Mouse (Mus musculus) hindlimb bud, embryonic 11.5 days (tissue): ENCODE measurements around the gene Rgs3.

Experiments
- DNase-seq: peaks from one replicate; pipeline ENCODE4 v3.0.0-alpha.2; 2012; ENCODE audit warnings: low read depth, low spot score; ENCODE audit errors: extremely low spot score

The Rgs3 gene

DNA sequence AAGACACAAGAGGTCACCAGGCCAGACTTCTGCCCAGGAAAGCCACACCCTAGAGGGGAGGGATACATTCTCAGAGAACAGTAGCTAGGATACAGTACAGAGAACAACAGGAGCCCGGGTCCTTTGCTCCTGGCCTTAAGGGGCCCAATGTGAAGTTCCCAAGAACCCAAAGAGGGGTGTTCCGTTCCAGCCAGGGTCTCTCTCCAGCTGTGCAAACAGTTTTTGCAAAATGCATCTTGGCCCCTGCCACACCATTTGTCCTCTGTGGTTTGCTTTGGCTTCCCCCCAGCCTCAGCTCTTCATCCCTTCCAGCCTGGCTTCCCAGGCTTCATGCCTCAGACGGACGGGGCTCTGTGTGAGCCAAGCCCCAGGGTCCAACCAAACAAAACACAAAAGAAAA lies 44.4 kb downstream of the Rgs3 start:
- no peak for DNase-seq

DNA sequence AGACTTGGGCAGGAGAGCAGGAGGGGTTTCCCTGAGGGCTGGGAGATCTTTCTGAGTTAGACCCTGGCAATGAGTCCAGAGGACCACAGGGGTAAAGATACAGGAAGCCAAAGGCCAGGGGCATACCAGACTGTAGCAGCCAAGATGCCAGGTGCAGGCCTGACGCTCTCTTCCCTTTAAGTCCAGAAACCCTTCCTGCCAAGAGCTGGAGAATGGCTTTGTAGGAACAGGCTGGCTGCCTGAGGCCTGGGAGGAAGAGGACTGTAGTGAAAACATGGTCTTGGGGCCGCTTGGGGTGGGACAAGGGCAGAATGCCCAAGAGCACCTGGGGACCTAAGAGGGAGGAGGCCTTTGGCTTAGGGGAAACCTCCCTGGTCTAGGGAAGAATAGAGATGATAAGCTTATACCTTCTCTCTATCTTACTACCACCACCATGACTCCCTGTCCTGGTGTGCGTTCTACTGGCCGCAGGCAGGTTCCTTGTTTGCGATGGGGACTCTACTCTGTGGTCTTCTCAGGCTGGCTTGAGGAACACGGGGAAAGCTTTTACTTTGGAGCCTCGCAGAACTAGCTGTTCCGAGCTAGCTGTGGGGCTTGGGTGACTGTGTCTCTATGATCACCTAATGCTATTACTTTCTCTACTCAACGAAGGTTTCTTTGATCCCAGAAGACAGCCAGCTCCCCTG lies 46.4 kb downstream of the Rgs3 start:
- no peak for DNase-seq

DNA sequence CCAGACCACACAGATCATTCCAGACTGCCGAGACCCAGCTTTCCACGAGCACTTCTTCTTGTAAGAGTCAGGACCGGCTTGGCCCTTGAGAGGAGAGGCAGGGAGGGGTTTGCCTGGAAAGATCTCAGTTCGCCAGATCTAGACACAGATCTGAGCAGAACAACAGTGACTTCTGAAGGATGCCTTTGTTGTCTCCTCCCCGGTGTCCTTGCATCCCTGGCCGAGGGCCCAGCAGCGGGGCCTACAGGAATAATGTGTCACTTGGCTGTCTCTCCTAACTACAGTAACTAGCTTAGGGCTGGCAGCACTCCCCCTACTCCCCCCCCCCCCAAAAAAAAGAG lies 46.9 kb downstream of the Rgs3 start:
- no peak for DNase-seq

DNA sequence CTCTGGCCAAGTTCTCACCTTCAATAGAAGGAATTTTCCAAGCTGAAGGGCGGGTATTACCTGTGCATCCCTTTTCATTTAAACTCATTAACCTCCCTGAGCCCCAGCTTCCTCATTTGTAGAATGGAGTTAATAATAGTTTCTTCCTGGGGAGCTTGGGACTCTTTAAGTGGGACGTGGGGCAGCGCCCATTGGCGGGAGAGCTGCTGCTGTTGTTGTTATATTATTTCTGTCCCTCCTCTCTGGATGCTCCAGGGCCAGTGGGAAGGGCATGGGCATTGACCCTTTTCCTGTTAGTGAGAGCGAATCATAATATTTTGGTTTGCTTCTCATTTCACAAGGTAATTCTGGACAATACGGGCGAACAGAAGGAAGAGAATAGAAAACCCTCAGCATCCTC lies 47.3 kb downstream of the Rgs3 start:
- no peak for DNase-seq

DNA sequence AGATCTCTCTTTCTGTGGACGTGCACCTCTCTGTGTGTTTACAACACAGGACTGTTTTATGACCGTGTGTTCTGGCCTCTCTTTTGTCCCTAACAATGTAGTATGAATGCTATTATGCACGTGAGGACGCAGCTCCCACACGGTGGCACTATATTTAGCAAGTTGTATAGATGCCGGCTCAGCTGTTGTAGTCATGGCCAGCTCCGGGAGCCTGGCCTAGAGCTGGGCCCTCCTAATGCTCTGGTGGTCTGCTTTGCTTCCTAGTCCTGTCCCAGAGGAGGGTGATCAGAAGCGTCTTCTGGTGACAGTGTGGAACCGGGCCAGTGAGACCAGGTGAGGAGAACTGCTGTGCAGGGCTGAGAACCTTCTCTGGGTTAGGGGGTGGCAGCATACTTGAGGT lies 47.7 kb downstream of the Rgs3 start:
- DNase-seq: no peak

DNA sequence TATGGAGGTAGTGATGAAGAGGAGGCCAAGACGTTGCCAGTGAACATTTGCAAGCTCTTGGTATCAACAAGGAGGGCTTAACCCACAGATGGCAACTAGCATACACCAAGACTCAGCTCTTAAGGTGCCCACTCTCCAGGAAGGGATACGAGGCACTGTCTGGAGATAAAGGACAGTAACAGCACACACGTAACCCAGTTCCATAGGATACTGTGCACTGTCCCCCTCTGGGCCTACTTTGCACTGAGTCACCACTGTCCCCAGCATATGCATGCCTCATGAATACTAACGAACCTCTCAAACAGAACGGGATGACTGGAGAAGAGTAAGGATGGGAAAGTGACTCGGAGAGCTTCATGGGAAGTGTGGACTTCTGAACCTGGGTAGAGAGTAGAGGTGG lies 48.2 kb downstream of the Rgs3 start:
- no peak for DNase-seq

DNA sequence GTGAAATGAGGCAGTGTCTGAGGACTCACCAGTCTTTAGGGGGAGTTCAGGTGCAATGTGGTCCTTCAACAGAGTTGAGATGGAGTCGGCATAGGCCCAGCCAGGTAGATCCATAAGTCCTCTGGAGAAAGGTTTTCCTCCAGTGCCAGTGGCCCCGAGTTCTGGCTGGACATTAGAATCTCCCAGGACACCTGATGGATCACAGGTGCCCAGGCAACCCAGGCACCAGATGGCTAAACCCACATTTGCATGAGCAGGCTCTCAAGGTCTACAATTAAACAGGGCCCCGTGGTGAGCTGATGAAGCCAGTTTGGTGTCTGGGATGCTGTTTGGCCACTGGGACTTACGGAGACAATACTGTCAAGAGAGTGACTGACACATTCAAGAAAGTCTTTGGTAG lies 49.7 kb downstream of the Rgs3 start:
- DNase-seq: no peak

DNA sequence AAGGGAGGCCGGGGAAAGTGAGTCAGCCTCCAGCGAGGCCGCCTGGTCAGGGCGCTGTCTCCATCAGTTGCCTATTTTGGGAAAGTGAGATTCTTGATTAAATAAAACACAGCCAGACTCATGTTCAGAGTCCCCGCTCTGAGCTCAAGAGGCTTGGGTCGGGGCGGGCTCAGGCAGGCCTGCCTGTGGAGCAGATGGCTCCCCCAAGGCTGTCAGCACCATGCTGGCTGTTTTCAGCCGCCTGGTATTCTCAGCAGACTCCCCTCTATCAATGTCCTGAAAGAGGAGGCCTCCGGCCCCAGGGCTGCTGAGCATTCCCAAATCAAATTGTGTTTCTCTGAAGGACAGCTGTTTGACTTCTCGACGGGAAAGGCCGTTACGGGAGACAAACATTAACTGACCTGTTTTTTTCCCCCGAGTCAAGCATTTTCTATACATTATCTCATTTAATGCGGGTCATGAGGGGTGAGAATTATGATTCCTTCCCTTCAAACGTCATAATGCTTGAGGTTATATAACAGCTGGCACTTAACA lies 50.6 kb downstream of the Rgs3 start:
- DNase-seq: no peak

DNA sequence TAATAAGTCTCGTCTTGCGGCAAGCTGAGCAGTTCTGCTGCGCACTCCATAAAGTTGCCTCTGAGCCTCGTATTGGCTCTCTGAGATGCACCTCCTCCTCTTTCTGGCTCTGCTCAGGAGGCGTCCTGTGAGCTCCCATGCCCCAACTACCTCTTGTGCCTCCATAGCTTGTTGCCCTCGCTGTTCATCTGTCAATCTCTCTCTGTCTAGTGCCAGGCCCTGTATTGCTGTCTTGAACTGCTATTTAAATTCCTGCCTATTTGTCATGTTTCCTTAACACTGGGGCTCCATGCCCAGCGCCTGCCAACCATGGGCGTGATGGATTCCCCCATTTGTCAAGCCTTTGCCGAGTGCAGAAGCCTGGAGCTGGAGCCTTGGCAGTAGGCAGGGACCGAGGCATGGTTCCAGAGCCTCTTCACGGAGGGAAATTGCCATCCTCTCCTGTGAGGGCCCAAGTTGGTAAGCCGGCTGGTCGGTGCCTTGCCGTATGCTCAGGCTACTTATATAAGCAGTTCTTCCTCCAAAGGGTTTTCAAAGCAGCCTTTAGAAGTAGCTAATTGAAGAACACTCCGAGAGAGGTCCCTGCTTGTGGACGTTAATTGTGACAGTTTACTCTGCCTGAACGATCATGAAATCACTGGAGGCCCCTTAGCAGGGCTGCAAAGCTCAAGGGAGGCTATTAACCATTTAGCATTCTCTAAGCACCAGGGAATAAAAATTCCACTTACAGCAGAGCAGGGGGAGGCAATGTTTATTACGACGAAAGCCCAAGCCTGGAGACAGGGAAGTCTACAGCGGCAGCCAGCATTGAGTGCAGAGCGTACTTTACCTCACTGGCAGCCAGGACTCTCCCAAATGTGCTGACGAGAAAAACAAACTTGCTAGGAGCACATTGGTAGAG lies 53.2 kb downstream of the Rgs3 start:
- DNase-seq: no peak

DNA sequence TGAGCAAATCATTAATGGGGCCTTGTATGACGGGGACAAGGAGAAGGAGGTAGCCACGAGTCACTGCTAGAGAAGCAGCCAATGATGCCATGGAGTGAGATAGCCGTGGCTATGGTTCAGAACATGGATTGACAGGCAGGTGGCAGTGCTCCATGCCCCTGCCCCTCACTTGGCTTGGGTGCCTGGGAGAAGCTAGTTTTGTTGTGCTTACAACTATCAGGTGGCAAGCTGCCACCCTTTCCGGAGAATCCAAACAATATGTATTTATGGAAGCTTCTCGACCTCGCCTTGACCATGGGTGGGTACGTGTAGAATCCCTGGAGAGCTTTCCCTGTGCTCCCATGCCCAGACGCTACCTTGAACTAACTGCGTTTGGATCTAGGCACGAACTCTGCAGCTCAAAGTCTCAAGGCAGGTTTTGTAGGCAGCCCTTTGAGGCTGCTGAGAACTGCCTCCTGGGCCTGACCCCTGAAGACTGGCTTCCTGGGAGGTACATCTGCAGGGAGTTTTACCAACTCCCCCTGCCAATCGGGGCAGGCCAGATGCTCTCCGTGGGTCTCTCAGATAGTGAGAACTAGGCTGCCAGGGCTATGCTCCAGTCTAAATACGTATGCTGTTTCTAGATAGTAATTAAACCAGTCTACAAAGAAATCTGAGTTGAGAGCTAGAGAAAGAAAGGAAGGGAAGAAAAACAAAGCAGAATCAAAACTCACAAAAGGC lies 54.2 kb downstream of the Rgs3 start:
- DNase-seq: no peak

DNA sequence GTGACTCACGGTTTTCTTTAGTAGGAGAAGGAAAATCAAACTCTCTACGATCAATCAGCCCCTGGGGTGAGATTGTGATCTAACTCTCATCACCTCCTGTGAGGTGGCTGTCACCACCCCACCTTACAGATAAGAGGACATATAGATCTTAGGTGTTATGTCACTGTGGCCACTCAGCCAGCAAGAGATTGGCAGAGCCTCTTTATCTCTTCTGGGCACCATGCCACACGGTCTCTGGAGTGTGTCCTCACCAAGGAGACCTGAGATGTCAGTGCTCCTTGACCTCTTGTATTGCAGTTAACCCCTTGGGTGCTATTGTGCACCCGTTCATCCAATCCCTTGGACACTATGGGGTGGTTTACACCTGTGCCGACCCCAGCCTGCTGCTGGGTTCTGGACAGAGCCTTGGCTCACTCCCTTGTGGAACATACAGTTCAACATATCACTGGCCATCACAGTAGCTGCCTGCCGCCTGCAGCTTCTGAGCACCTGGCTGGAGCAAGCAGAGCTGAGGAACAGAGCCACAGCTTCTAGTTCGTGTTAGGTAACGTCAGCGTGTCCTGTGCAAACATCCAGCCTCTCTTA lies 58.3 kb downstream of the Rgs3 start:
- DNase-seq: no peak

DNA sequence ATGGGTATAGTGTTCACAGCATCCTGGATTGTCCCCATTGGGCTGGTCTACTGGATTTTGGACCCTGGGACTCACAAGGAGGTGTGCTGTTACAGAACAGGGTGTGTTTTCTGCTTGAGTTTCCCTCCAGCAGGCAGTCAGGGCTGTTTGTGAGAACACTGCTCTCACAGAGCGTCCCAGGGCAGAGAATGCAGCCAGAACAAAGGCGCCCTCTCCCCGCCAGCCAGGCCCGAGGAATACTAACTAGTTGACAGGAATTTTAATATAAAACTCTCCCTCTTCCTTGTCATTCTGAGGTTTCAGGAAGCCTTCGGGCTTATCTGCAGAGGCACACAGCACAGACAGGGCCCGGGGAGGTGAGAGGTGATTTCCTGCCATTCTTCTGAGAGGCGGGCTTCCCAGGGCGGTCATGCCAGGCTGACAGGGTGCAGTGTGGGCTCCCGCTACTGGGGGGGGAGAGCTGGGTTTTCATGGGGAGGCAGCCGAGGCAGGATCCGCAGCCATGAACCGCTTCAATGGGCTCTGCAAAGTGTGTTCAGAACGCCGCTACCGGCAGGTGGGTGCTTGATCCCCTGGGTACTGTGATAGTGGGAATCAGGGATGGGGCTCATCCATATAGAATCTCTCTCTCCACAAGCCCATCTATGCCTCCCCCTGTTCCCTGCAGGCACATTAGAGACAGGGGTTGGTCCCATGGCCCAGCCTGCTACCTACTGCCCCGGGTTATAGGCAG lies 59.8 kb downstream of the Rgs3 start:
- no peak for DNase-seq

DNA sequence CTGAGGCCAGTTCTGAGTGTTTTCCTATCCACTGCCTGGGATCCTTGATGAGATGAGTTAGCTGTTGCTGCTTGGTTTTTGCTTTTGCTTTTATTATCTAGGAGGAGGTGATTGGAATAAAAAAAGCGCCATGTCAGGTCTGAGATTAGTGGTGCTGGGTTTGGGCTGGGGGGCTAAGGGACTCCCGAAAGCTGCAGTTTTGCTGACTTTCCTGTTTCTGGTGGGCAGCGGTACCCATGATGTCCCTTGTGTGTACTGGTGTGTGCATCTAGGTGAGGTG lies 60.3 kb downstream of the Rgs3 start:
- no peak for DNase-seq

DNA sequence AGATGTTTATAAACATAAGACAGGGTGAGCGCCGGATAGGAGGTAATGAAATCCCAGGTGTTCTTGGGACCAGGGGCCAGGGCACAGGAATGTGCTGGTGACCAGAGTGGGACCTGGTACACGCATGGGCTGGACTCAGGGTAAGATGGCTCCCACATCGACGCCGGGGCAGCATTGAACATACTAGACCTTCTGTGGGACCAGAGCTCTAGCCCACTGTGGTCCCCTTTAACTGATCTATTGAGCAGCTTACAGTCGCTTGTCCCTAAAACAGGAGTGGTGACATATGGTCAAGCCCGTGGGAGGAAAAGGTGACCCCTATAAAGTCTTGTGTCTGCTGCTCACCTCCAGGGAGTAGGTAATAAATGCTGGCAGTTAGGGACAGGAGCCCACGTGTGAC lies 61.5 kb downstream of the Rgs3 start:
- DNase-seq: no peak

DNA sequence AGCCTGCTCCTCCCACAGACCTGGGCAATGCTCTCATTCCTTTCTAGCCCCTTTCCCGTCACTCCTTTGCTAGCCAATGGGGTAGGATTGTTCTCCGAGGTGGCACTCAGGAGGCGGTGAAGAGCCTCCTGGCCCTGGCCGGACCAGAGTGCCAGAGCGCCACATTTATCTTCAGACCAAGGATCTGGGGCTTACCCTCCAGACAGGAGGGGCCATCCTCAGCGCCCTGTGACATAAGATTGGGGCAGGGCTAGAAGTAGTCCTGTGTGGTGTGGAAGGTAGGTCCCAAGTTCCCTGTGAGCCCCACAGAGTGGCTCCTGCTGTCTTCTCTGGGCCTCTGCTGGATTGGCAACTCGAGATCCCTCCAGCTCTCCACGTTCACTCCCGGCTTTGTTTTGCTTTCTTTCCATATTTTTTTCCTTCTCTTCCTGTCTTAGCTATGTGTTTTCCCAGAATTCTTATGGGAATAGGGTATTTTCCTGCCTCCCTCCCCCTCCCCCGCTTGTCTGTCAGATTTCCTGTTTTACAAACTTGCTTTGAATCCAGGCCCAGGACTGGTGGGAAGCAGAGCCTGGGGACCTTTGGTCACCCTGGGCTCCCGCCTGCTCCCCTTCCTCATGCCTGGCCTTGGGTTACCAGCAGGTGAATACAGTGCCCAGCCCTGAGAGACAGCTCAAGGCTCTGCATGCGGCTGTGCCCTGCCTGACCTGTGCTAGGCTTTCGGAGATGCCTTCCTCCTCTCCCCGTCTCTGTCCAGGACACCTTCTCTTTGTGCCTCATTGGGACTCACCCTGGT lies 62.4 kb downstream of the Rgs3 start:
- DNase-seq: no peak

DNA sequence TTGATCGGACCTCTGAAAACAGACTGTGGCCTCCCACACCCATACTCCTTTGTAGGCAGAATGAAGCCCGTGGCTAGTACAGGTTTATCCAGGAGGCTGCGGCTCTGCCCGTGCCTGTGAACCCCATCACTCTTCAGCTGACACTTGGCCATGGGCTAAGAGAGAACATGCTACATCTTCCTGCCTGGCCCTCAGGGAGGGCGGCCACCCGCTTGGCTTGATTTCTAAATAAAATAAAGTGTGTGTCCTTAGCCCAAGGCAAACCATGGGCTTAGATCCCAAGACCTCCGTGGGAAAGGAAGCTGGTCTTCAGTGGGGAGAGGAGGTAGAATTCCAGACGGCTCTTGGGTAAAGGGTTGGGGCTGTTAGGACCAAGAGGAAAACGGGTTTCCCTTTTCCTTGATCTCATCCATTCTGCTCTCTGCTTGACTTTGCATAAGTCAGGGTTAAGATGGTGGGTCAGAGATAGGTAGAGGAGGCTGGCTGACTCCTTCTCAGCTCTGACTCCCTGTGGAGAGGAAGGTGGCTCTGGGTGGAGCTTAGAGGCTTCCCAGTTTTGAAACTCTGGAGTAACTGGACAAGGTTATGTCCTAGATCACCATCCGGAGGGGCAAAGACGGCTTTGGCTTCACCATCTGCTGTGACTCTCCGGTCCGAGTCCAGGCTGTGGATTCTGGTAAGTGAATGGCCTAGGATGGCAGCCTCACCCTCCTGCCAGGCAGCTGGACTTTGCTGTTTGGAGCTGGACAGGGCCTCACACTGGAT lies 63.8 kb downstream of the Rgs3 start:
- DNase-seq: no peak

DNA sequence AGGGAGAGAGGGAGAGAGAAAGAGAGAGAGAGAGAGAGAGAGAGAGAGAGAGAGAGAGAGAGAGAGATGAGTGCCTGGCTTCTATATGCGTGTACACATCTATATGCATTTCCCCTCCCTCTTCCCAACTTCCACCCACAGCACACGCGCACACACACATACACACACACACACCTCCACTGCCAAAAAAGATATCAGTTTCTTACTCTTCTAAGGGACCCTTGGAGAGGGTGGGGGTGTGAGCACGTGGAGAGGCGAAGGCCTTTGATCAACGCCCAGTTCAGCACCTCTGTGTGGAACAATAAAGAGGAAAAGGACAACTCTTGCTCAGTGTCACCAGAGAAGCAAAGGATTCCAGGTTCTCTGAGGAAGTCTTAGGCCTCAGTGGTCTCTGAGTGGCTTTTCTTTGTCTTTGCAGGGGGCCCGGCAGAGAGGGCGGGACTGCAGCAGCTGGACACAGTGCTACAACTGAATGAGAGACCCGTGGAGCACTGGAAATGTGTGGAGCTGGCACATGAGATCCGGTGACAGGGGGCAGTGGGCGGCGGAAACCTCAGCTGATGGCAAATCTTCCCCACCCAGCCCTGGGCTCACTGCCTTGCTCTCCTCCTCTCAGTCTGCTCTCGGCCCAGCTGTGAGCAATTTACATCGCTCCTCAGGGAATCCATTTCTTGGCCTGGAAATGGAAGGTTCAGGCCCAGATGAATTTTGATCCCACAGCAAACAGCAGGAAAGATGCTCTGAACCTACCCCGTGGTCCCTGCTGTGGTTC lies 65.2 kb downstream of the Rgs3 start:
- DNase-seq: no peak

DNA sequence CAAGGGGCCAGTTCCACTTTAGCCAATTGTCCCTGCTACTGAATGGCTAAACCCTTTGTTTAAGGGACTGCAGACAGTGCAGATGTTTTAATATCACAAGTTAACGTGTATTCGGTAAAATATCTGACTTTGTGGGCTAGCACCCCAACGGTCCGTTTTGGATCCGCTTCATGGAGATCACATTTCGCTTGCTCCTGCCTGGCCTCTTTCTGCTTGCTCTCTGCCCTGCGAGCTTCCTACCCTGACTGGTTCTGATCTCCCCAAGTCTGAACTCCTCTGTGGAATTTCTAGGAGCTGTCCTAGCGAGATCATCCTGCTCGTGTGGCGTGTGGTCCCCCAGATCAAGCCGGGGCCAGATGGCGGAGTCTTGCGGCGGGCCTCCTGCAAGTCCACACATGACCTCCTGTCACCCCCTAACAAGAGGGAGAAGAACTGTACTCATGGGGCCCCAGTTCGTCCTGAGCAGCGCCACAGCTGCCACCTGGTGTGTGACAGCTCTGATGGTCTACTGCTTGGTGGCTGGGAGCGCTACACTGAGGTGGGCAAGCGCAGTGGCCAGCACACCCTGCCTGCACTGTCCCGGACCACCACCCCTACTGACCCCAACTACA lies 65.9 kb downstream of the Rgs3 start:
- DNase-seq: no peak
